Mouse (Mus musculus) Muller cell, postnatal 12 days (primary cell): ENCODE data around the gene Foxo1.

Source experiments
- DNase-seq: peaks from one replicate; pipeline ENCODE4 v3.0.0-alpha.2; 2015; ENCODE audit errors: inconsistent ontology term

Gene Foxo1

DNA sequence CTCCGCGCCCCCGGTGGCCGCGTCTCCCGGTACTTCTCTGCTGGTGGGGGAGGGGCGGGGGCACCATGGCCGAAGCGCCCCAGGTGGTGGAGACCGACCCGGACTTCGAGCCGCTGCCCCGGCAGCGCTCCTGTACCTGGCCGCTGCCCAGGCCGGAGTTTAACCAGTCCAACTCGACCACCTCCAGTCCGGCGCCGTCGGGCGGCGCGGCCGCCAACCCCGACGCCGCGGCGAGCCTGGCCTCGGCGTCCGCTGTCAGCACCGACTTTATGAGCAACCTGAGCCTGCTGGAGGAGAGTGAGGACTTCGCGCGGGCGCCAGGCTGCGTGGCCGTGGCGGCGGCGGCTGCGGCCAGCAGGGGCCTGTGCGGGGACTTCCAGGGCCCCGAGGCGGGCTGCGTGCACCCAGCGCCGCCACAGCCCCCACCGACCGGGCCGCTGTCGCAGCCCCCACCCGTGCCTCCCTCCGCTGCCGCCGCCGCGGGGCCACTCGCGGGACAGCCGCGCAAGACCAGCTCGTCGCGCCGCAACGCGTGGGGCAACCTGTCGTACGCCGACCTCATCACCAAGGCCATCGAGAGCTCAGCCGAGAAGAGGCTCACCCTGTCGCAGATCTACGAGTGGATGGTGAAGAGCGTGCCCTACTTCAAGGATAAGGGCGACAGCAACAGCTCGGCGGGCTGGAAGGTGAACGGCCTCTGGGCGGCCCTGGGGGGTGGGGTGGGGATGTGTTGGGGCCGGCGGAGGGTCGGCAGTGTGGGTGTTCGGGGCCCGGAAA is 789 bp downstream of the Foxo1 start:
- DNase-seq = no peak

GRCm38 (mm10) chr3:52269514-52270351 is 1.6 kb downstream of the Foxo1 start:
- peak; percentile 81 for DNase-seq

GRCm38 (mm10) chr3:52270511-52270910 is 2.4 kb downstream of the Foxo1 start:
- no peak for DNase-seq

DNA sequence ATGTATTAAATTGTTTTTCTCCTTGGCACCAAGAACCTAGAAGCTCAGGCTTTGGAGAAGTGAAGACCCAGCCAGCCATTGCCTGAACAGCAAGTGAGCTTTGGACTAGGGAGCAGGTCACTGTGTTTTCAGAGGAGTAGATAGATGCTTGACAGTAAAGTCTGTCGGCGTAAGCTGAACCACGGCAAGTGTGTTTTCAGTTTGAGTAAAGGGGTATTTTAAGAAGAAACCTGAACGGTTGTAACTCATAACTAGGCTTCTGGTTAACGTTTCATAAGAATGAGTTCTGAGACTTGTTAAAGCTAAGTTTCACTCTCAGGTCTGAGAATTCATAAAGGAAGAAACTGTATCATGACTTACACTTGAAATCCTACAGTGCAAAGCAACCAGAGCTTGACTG is 3.2 kb downstream of the Foxo1 start:
- DNase-seq = no peak

- DNase-seq = no peak
Observed at GRCm38 (mm10) chr3:52272376-52272865, 4.3 kb downstream of the Foxo1 start.

GRCm38 (mm10) chr3:52274475-52274874 is 6.3 kb downstream of the Foxo1 start:
- DNase-seq = no peak

DNA sequence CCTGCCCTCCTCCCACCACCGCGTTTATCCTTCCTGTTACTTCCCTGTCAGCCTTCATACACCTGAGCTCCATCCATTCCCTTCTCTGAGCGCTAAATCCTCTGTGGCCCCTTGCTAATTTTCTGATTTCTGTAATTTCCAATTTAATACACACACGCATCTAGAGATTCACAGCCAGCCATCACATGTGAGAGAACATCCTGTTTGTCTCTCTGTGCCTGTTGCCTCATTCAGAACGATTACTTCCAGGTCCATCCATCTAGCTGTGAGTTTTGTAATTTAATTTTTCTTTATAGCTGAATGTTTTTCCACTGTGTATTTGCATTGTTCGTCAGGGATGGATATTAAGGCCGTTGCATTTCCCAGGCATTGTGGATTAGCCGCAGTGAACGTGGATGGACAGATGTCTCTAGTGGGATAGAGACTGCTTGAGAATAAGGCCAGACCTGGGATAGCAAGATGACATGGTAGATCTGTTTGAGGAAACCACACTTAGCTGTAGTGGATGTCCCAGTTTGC is 7.0 kb downstream of the Foxo1 start:
- no peak for DNase-seq

GRCm38 (mm10) chr3:52280681-52281080 is 12.5 kb downstream of the Foxo1 start:
- DNase-seq = peak; percentile 34

GRCm38 (mm10) chr3:52281882-52282281 is 13.7 kb downstream of the Foxo1 start:
- DNase-seq = no peak

GRCm38 (mm10) chr3:52282369-52282768 is 14.2 kb downstream of the Foxo1 start:
- no peak for DNase-seq

DNA sequence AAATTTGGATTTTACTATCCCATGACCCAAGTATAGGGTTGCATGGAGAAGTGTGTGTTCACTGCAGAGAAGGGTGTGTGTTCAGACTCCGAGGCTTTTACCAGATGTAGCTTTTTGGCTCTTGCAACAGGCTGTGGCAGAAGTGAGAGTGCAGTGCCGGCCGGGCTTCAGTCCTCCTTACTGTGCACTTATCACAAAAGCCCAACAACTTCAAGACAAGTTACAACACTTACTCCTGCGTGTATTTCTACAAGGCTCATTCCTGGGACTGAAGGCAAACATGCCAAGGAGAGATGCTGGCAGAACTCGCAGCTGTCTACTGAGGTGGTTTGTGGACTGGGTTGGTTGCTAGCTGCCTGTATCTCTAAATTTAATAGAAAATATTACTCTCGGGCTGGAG is 15.4 kb downstream of the Foxo1 start:
- no peak for DNase-seq

DNA sequence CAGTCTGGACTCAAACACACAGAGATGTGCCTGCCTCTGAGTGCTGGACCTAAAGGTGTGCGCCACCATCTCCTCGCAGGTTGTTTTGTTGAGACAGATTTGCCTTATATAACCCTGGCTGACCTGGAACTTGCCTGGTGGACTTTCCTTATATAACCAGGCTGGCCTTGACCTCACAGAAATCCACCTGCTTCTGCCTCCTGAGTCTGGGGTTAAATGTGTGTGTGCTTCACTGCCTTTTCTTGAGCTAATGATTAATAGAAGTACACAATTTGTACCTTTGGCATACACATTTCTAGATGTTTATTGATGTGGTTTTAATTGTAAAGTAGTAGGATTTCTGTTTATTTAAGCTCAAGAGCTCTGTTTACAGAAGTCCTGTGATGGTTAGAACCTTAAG is 22.7 kb downstream of the Foxo1 start:
- DNase-seq = no peak

DNA sequence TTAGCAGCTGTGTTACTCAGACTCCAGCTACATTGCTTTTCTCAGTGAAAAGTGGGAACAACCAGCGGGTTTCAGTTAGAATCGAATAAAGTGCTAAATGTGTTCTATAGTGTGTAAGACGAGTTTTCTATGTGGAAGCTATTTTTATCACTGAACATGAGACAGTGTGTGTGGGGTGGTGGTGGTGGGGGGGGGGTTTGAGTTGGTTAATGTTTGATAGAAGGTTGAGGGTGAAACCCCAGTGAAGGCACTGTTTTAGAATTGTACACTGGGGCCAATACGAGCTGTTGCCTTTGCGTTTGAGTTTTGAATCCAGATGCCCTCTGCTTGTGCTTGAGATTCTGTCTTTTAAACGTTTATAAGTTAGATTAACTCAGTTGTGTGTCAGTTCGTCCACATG is 24.4 kb downstream of the Foxo1 start:
- DNase-seq = no peak

GRCm38 (mm10) chr3:52293946-52294345 is 25.8 kb downstream of the Foxo1 start:
- DNase-seq = no peak

GRCm38 (mm10) chr3:52295688-52296087 is 27.6 kb downstream of the Foxo1 start:
- DNase-seq = no peak

- peak; percentile 63 for DNase-seq
Observed at GRCm38 (mm10) chr3:52296224-52296760, 28.2 kb downstream of the Foxo1 start.

DNA sequence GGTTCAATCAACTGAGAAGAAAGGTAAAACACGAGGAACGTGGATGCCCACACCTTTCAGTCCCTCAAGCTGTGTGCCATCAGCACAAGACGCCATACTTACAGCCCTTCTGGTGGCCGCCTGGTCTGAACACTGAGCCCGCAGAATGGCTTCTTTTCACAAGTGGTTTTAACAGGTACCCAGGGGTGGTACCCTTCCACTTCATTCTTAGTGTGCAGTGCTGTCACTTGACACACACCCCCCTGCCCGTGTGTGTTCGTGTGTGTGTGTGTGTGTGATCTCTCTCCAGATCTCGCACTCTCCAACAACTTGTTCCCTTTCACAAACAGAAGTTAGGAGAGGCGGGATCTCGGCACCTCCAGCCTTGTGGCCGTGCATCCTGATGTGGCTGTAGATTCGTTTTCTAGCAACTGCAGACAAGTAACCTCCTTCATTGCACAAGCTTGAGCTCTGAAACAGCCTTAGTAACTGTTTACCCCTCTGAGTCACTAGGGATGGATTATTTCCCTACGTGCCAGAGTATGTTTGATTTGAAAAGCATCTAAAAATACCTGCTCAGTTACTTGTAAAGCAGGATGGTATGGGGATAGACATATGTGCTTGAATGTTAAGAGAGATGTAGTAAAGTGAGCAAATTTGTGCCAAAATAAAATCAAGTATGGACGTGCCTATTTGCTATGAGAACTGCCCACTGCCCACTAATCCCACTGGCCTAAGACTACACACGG is 29.3 kb downstream of the Foxo1 start:
- DNase-seq = no peak

GRCm38 (mm10) chr3:52298683-52299082 is 30.5 kb downstream of the Foxo1 start:
- DNase-seq = no peak

- no peak for DNase-seq
Observed at GRCm38 (mm10) chr3:52299376-52299775, 31.2 kb downstream of the Foxo1 start.

GRCm38 (mm10) chr3:52300517-52300916 is 32.4 kb downstream of the Foxo1 start:
- no peak for DNase-seq

- DNase-seq = no peak
Observed at GRCm38 (mm10) chr3:52303301-52303700, 35.2 kb downstream of the Foxo1 start.
